27 mouse cellular contexts compared by ENCODE assay signal in the genomic region with DNA sequence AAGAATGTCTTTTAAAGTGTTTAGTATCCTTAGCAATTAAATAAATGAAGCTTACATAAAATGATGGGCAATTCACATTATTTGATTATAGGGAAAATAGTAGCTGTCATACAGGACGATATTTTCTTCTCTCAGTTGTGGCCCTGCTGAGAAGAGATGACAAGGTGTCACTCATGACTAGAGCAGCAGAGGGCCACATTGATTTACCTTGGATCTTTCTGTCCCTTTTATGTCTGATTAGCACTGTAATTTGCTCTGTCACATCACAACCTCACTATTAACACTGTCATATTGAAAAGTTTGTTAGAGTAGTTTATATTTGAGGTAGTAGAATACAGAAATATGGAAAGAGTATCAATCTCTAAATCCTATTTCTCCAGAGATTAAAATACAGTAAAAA. TPM values are rescaled to one million over a fixed set of nuclear protein-coding genes. Genes with fewer than 3 reads are reported as not detected.
DNase-seq lines count a peak whose midpoint lies in the region; ATAC-seq and TF ChIP-seq lines count a peak whose summit lies in the region.
"Had no signal": no experiment of that assay in that cellular context is flagged by ENCODE, and none has a peak within 500 bp of the region (broad histone marks: within the 10 kb centered on the region; RNA-seq: fewer than 3 reads in every experiment).

No protein-coding gene starts in this region.

- no peaks in the 10 kb centered on the region for H3K36me3 ChIP-seq in kidney, adult 2 months (ENCODE audit: control insufficient read depth, insufficient read depth, low read length)
- H3K36me3 ChIP-seq in kidney, postnatal 0 days (ENCODE audit: insufficient read depth, low read length) = no peaks in the 10 kb centered on the region
- H3K36me3 ChIP-seq in kidney, embryonic 15.5 days = no peaks in the 10 kb centered on the region
- H3K36me3 ChIP-seq in liver, postnatal 0 days (replicated peaks; ENCODE audit: insufficient read depth, low read length) = no peaks in the 10 kb centered on the region
- no peaks in the 10 kb centered on the region for H3K36me3 ChIP-seq in stomach, postnatal 0 days (ENCODE audit: control insufficient read depth, insufficient read depth, low read length)
- H3K36me3 ChIP-seq: embryonic facial prominence, embryonic 13.5 days; embryonic facial prominence, embryonic 15.5 days; forebrain, embryonic 10.5 days; forebrain, embryonic 12.5 days had no signal

- TF ChIP-seq POLR2A in kidney, adult 2 months (IDR thresholded peaks at IDR 0.05; ENCODE audit: low read depth, low read length) = no peak

- no peak overlapping the region for H3K9ac ChIP-seq in kidney, postnatal 0 days (ENCODE audit: low read depth, low read length)
- H3K9ac ChIP-seq in kidney, embryonic 15.5 days = no peak overlapping the region
- no peak overlapping the region for H3K9ac ChIP-seq in liver, postnatal 0 days (replicated peaks)
- H3K9ac ChIP-seq in stomach, postnatal 0 days (ENCODE audit: low read length) = no peak overlapping the region
- H3K9ac ChIP-seq: embryonic facial prominence, embryonic 13.5 days; embryonic facial prominence, embryonic 15.5 days; forebrain, embryonic 12.5 days had no signal

- peak; percentile 24; the same call in 1 of the 2 replicates for TF ChIP-seq CTCF in kidney, adult 2 months (conservative IDR thresholded peaks at IDR 0.05; ENCODE audit: insufficient read depth, insufficient read length, low read depth, low read length)
- TF ChIP-seq CTCF in kidney, postnatal 0 days (IDR thresholded peaks at IDR 0.05; ENCODE audit: low read depth) = peak; percentile 29; the same call in 1 of the 2 replicates
- peak; percentile 55 for TF ChIP-seq CTCF in liver, postnatal 0 days (IDR thresholded peaks at IDR 0.05; ENCODE audit: low read depth)
- TF ChIP-seq CTCF in stomach, postnatal 0 days (IDR thresholded peaks at IDR 0.05; ENCODE audit: low read depth) = peak; percentile 43

- no peak overlapping the region for H3K27ac ChIP-seq in kidney, adult 2 months (ENCODE audit: insufficient read depth, low read depth, low read length)
- no peak overlapping the region for H3K27ac ChIP-seq in kidney, postnatal 0 days
- no peak overlapping the region for H3K27ac ChIP-seq in kidney, embryonic 15.5 days
- no peak overlapping the region for H3K27ac ChIP-seq in liver, postnatal 0 days (ENCODE audit: low read depth)
- no peak overlapping the region for H3K27ac ChIP-seq in stomach, postnatal 0 days (replicated peaks)
- H3K27ac ChIP-seq: embryonic facial prominence, embryonic 13.5 days; embryonic facial prominence, embryonic 15.5 days; forebrain, embryonic 10.5 days; forebrain, embryonic 12.5 days had no signal

- 68% methylated on average over 1 of the region's 1 CpGs for WGBS in kidney, adult 2 months
- WGBS in kidney, postnatal 0 days = 64% methylated on average over 1 of the region's 1 CpGs
- 75% methylated on average over 1 of the region's 1 CpGs for WGBS in kidney, embryonic 15.5 days
- 64% methylated on average over 1 of the region's 1 CpGs for WGBS in liver, postnatal 0 days (ENCODE audit: insufficient replicate concordance)
- 60% methylated on average over 1 of the region's 1 CpGs for WGBS in stomach, postnatal 0 days

- no peak overlapping the region for H3K4me2 ChIP-seq in kidney, postnatal 0 days (ENCODE audit: low read length)
- no peak overlapping the region for H3K4me2 ChIP-seq in kidney, embryonic 15.5 days
- no peak overlapping the region for H3K4me2 ChIP-seq in liver, postnatal 0 days (ENCODE audit: low read depth, low read length)
- no peak overlapping the region for H3K4me2 ChIP-seq in stomach, postnatal 0 days (replicated peaks; ENCODE audit: low read depth)
- H3K4me2 ChIP-seq: embryonic facial prominence, embryonic 13.5 days; embryonic facial prominence, embryonic 15.5 days; forebrain, embryonic 12.5 days had no signal

- peak; percentile 37 for DNase-seq in kidney, adult 2 months
- no peak for DNase-seq in kidney, adult 11 months
- no peak for DNase-seq in kidney, postnatal 0 days (ENCODE audit: low spot score)
- DNase-seq in liver, postnatal 0 days = no peak
- no peak for DNase-seq in liver
- DNase-seq in stomach, postnatal 0 days (ENCODE audit: low spot score) = no peak
- DNase-seq: adrenal gland, adult 2 months; adrenal gland, postnatal 10 days; adrenal gland, postnatal 25 days; cerebellum, adult 11 months; cerebellum, adult 18-20 months; cerebellum, adult 8-10 months; cerebellum, adult 9-11 months; cerebellum, postnatal 14 days; cerebellum, postnatal 36 days; embryo, embryonic 11 days had no signal

- H3K27me3 ChIP-seq in kidney, adult 2 months (replicated peaks; ENCODE audit: control insufficient read depth, insufficient read depth, low read length) = no peaks in the 10 kb centered on the region
- no peaks in the 10 kb centered on the region for H3K27me3 ChIP-seq in kidney, postnatal 0 days (ENCODE audit: insufficient read depth, low read length)
- H3K27me3 ChIP-seq in kidney, embryonic 15.5 days = no peaks in the 10 kb centered on the region
- no peaks in the 10 kb centered on the region for H3K27me3 ChIP-seq in liver, postnatal 0 days (ENCODE audit: insufficient read depth, low read length)
- H3K27me3 ChIP-seq in stomach, postnatal 0 days (ENCODE audit: control insufficient read depth, insufficient read depth, low read length) = no peaks in the 10 kb centered on the region
- H3K27me3 ChIP-seq: embryonic facial prominence, embryonic 13.5 days; embryonic facial prominence, embryonic 15.5 days; forebrain, embryonic 12.5 days had no signal

- ATAC-seq in kidney, postnatal 0 days (replicated peaks; ENCODE audit: low FRiP score, low read depth) = no peak
- no peak for ATAC-seq in kidney, embryonic 15.5 days (replicated peaks; ENCODE audit: low FRiP score)
- ATAC-seq in liver, postnatal 0 days = no peak
- ATAC-seq in stomach, postnatal 0 days (ENCODE audit: low FRiP score, low TSS enrichment) = no peak
- ATAC-seq in frontal cortex, adult (ENCODE audit: low TSS enrichment) = no peak
- ATAC-seq: forebrain, embryonic 14.5 days had no signal

- peaks cover 6% of the 10 kb centered on the region for H3K4me1 ChIP-seq in kidney, adult 2 months (ENCODE audit: control insufficient read depth, insufficient read depth, low read length)
- H3K4me1 ChIP-seq in kidney, postnatal 0 days (replicated peaks; ENCODE audit: insufficient read depth, low read length) = no peaks in the 10 kb centered on the region
- no peaks in the 10 kb centered on the region for H3K4me1 ChIP-seq in kidney, embryonic 15.5 days
- no peaks in the 10 kb centered on the region for H3K4me1 ChIP-seq in liver, postnatal 0 days (ENCODE audit: insufficient read depth)
- H3K4me1 ChIP-seq in stomach, postnatal 0 days (replicated peaks; ENCODE audit: control insufficient read depth, insufficient read depth) = no peaks in the 10 kb centered on the region
- H3K4me1 ChIP-seq: embryonic facial prominence, embryonic 13.5 days; embryonic facial prominence, embryonic 15.5 days; forebrain, embryonic 10.5 days; forebrain, embryonic 12.5 days had no signal

- no peak overlapping the region for H3K4me3 ChIP-seq in kidney, adult 2 months (ENCODE audit: insufficient read depth, low read depth, low read length)
- no peak overlapping the region for H3K4me3 ChIP-seq in kidney, postnatal 0 days (replicated peaks; ENCODE audit: low read depth, low read length)
- no peak overlapping the region for H3K4me3 ChIP-seq in kidney, embryonic 15.5 days (replicated peaks)
- no peak overlapping the region for H3K4me3 ChIP-seq in liver, postnatal 0 days (ENCODE audit: low read depth, low read length)
- no peak overlapping the region for H3K4me3 ChIP-seq in stomach, postnatal 0 days (ENCODE audit: low read depth, low read length)
- H3K4me3 ChIP-seq: embryonic facial prominence, embryonic 13.5 days; embryonic facial prominence, embryonic 15.5 days; erythroblast, embryonic 14.5 days; forebrain, embryonic 10.5 days; forebrain, embryonic 12.5 days had no signal

- no peaks in the 10 kb centered on the region for H3K9me3 ChIP-seq in kidney, postnatal 0 days (replicated peaks; ENCODE audit: low read length)
- no peaks in the 10 kb centered on the region for H3K9me3 ChIP-seq in kidney, embryonic 15.5 days (replicated peaks)
- H3K9me3 ChIP-seq in liver, postnatal 0 days (ENCODE audit: low read length) = no peaks in the 10 kb centered on the region
- H3K9me3 ChIP-seq in stomach, postnatal 0 days (ENCODE audit: control insufficient read depth, low read length) = no peaks in the 10 kb centered on the region
- H3K9me3 ChIP-seq: embryonic facial prominence, embryonic 13.5 days; embryonic facial prominence, embryonic 15.5 days; forebrain, embryonic 10.5 days; forebrain, embryonic 12.5 days had no signal

- no peak for TF ChIP-seq EP300 in liver, postnatal 0 days (IDR thresholded peaks at IDR 0.05; ENCODE audit: low read depth)
- no peak for TF ChIP-seq EP300 in stomach, postnatal 0 days (optimal IDR thresholded peaks at IDR 0.05)

RNA-seq across cellular contexts. Expression of gene Ugt2a3, which starts 1.8 kb away (rescaled TPM):
- 0.28 and 0.33 TPM in 2 replicates for polyA plus RNA-seq in kidney, adult 2 months (2012; rRNA removed)
- polyA plus RNA-seq in kidney, postnatal 0 days (2015; fragmentation: Nextera tagmentation; extraction: Ambion mirVana) = 0.13 and 0.18 TPM in 2 replicates
- 0.08 TPM in 1 of 2 replicates, not detected in the other for polyA plus RNA-seq in kidney, embryonic 15.5 days (2015; fragmentation: Nextera tagmentation; extraction: Ambion mirVana)
- 1.9 and 3.7 TPM in 2 replicates for polyA plus RNA-seq in liver, postnatal 0 days (2015; fragmentation: Nextera tagmentation; extraction: Ambion mirVana)
- polyA plus RNA-seq in stomach, postnatal 0 days (2015; fragmentation: Nextera tagmentation; extraction: Ambion mirVana) = 0.55 and 0.96 TPM in 2 replicates
- polyA plus RNA-seq: adrenal gland, adult 2 months; brain, embryonic 14.5 days; C2C12; embryonic facial prominence, embryonic 11.5 days; embryonic facial prominence, embryonic 13.5 days; embryonic facial prominence, embryonic 15.5 days; erythroblast, embryonic 14.5 days; forebrain, embryonic 10.5 days; forebrain, embryonic 12.5 days; forebrain, embryonic 14.5 days had no signal
